Mouse (Mus musculus) bone marrow macrophage, adult 2 months (primary cell): Measurements from ENCODE around the gene Tmem91.

Source experiments
- CTCF ChIP-seq: IDR thresholded peaks from 2 replicates; pipeline ENCODE4 v1.5.1; 2012; ENCODE audit warnings: low read depth, mild to moderate bottlenecking, low read length, moderate library complexity
- POLR2A ChIP-seq: IDR thresholded peaks from 2 replicates; pipeline ENCODE4 v1.6.1; 2012; ENCODE audit warnings: mild to moderate bottlenecking, low read depth, low read length, borderline replicate concordance

DNA sequence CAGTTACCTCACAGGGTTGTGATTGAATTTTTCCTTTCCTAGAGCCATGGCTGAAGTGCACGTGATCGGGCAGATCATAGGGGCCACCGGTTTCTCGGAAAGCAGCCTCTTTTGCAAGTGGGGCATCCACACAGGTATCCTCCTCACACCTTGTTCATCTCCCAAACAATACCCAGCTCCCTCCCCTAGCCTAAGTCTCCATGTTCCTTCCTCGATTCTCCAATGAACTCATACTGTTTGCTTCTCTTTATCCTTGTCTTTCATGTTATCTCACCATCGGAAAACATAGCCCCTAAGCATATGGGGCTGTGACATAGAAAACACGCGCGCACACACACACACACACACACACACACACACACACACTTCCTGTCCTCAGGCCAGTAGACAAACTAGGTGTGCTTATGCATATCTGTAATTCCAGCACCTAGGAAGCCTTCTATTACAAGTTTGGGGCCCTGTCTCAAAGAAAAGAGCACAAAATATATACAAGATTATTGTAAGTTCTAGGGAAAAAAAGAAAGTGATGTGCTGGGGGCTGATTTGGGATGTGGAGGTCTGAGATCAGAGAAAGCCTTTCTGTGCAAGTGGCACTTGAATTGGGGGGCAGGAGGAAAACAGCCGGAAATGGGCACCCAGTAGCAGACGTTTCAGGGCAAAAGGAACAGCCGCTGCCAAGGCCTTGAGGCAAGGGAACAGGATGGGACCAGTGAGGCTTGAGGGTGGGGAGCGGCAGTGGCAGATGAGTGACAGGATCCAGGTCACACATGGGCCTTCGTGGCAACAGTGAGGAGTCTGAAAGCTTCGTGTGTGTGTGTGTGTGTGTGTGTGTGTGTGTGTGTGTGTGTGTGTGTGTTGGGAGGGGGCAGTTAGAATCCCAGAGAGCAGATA is 6.6 kb upstream of the Tmem91 start:
- no peak for TF ChIP-seq POLR2A
- no peak for TF ChIP-seq CTCF
